Mouse (Mus musculus) regulatory T cell (primary cell): ENCODE results near the gene Fmnl3.
"Not testable (repeated sequence)": the region's sequence is repeated elsewhere in the genome, so short reads cannot be mapped to it uniquely, and the experiment has no call there.

Source experiments
- in situ Hi-C: fragments of 300-600 bp; cut with MboI, MseI; formaldehyde crosslinking; loops from one replicate; pipeline ENCODE4 v1.15.1; 2025; ENCODE audit warnings: high pct_unique_total_duplicates

The Fmnl3 gene

GRCm38 (mm10) chr15:99387976-99388375 is 17.7 kb upstream of the Fmnl3 start:
- in situ Hi-C loops = no loop called here

- in situ Hi-C loops = no loop called here
Measured at GRCm38 (mm10) chr15:99386796-99387195, 16.5 kb upstream of the Fmnl3 start.

GRCm38 (mm10) chr15:99386110-99386509 is 15.8 kb upstream of the Fmnl3 start:
- in situ Hi-C loops = not testable (repeated sequence)

GRCm38 (mm10) chr15:99384071-99384470 is 13.8 kb upstream of the Fmnl3 start:
- in situ Hi-C loops = no loop called here

GRCm38 (mm10) chr15:99382893-99383292 is 12.6 kb upstream of the Fmnl3 start:
- in situ Hi-C loops = no loop called here

- in situ Hi-C loops = loop anchor here (5.0 kb wide), 1 partner anchor 54 kb away; no protein-coding TSS in a partner anchor
Measured at GRCm38 (mm10) chr15:99376240-99376639, 6.0 kb upstream of the Fmnl3 start.

- in situ Hi-C loops = loop anchor here (5.0 kb wide), 1 partner anchor 53 kb away; no protein-coding TSS in a partner anchor
Measured at GRCm38 (mm10) chr15:99375581-99375980, 5.3 kb upstream of the Fmnl3 start.

GRCm38 (mm10) chr15:99375036-99375435 is 4.8 kb upstream of the Fmnl3 start:
- in situ Hi-C loops = loop anchor here (5.0 kb wide), 1 partner anchor 53 kb away; no protein-coding TSS in a partner anchor

- in situ Hi-C loops = loop anchor here (25.0 kb wide), 1 partner anchor 1890 kb away; the partner anchor contains the start of gene Nr4a1
Measured at GRCm38 (mm10) chr15:99372761-99373160, 2.5 kb upstream of the Fmnl3 start.

- in situ Hi-C loops = loop anchor here (25.0 kb wide), 1 partner anchor 1891 kb away; the partner anchor contains the start of gene Nr4a1
Measured at GRCm38 (mm10) chr15:99371526-99372340, 1.5 kb upstream of the Fmnl3 start.

GRCm38 (mm10) chr15:99369391-99370171 is 701 bp downstream of the Fmnl3 start:
- in situ Hi-C loops = loop anchor here (25.0 kb wide), 1 partner anchor 1893 kb away; the partner anchor contains the start of gene Nr4a1

GRCm38 (mm10) chr15:99368583-99369266 is 1.6 kb downstream of the Fmnl3 start:
- in situ Hi-C loops = loop anchor here (25.0 kb wide), 1 partner anchor 1894 kb away; the partner anchor contains the start of gene Nr4a1

- in situ Hi-C loops = loop anchor here (25.0 kb wide), 1 partner anchor 1897 kb away; the partner anchor contains the start of gene Nr4a1
Measured at GRCm38 (mm10) chr15:99364921-99365320, 5.4 kb downstream of the Fmnl3 start.

- in situ Hi-C loops = loop anchor here (25.0 kb wide), 1 partner anchor 1898 kb away; the partner anchor contains the start of gene Nr4a1
Measured at GRCm38 (mm10) chr15:99364022-99364530, 6.2 kb downstream of the Fmnl3 start.

- in situ Hi-C loops = loop anchor here (25.0 kb wide), 1 partner anchor 1903 kb away; the partner anchor contains the start of gene Nr4a1
Measured at GRCm38 (mm10) chr15:99358952-99359351, 11.3 kb downstream of the Fmnl3 start.

GRCm38 (mm10) chr15:99356462-99356861 is 13.8 kb downstream of the Fmnl3 start:
- in situ Hi-C loops = loop anchor here (25.0 kb wide), 1 partner anchor 1906 kb away; the partner anchor contains the start of gene Nr4a1

- in situ Hi-C loops = loop anchor here (25.0 kb wide), 1 partner anchor 1907 kb away; the partner anchor contains the start of gene Nr4a1
Measured at GRCm38 (mm10) chr15:99355660-99356059, 14.6 kb downstream of the Fmnl3 start.

GRCm38 (mm10) chr15:99352306-99352705 is 18.0 kb downstream of the Fmnl3 start:
- in situ Hi-C loops = loop anchor here (25.0 kb wide), 1 partner anchor 1910 kb away; the partner anchor contains the start of gene Nr4a1

GRCm38 (mm10) chr15:99351610-99352009 is 18.7 kb downstream of the Fmnl3 start:
- in situ Hi-C loops = loop anchor here (25.0 kb wide), 1 partner anchor 1911 kb away; the partner anchor contains the start of gene Nr4a1

- in situ Hi-C loops = no loop called here
Measured at GRCm38 (mm10) chr15:99344961-99345360, 25.3 kb downstream of the Fmnl3 start.
